Mouse (Mus musculus): ENCODE measurements at regions not wholly inside any gene's neighbourhood (a gene's known extent, or its start where the extent isn't known, plus 50 kb on each side); places are given as distances from the start of the nearest gene placed in this dataset.
A peak's percentile ranks its signal among the peaks of the same experiment; 100 is the strongest.
"Not testable (repeated sequence)": the region's sequence is repeated elsewhere in the genome, so short reads cannot be mapped to it uniquely, and the experiment has no call there.

- DNase-seq (ENCODE audit: low spot score), result no peak
These were observed 143.0 kb upstream of the Kcng1 start for GRCm38 (mm10) chr2:168424277-168425099.

GRCm38 (mm10) chr2:168423551-168423950, 142.0 kb upstream of the Kcng1 start:
- DNase-seq (ENCODE audit: low spot score), result no peak

GRCm38 (mm10) chr2:168415140-168415539, 133.6 kb upstream of the Kcng1 start:
- DNase-seq (ENCODE audit: low spot score), result no peak

DNA sequence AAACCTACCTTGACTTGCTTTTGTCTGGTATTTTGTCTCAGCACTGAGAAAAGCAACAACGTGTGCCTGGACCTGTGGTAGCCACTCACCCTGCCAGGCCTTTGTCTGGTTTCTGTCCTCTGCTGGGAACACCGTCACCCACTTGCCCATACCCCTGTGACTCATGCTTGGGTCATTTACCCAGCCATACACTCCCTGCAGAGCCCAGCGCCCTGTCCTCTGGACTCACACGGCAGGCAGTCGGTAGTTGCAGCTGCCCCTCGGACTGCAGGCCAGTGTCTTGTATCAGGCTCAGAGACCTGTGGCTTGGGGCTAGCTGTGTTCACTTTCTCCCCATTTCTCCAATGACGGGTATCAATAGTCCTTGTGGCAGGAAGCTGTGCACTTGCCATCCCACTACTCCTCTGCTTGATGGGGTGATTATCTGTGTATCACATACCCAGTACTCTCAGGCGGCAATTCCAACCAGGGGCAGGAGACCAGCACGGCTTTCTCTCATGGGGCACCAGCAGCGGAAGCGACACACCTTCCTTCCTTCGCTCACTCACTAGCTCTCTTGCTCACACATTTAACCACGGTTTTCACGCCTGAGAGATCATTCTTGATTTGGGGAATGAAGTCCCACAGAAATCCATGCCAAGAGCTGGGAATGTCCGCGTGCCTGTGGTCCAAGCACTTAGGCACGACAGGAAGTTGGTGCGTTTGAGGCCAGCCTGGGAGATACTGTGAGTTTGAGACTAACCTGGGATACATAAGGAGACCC, 132.8 kb upstream of the Kcng1 start:
- DNase-seq (ENCODE audit: low spot score), result no peak

DNA sequence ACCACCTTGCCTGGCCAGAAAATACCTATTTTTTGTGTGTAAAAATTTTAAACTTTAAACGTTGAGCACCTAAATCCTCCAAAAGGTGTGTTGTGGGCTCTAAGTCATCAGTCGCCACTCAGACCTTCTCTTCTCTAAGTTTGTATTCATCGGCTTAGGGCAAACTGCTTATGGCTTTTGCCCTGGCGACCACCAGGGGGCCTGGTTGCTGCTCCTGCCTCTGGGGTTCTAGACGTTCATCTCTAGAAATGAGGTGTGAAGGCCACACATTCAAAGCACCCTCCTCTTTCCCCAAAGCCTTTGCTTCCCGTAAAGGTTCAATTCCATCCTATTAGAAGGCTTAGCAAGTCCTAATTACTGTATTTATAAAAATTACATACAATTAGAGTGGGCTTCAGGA, 131.3 kb upstream of the Kcng1 start:
- peak; percentile 3 for DNase-seq (ENCODE audit: low spot score)

DNA sequence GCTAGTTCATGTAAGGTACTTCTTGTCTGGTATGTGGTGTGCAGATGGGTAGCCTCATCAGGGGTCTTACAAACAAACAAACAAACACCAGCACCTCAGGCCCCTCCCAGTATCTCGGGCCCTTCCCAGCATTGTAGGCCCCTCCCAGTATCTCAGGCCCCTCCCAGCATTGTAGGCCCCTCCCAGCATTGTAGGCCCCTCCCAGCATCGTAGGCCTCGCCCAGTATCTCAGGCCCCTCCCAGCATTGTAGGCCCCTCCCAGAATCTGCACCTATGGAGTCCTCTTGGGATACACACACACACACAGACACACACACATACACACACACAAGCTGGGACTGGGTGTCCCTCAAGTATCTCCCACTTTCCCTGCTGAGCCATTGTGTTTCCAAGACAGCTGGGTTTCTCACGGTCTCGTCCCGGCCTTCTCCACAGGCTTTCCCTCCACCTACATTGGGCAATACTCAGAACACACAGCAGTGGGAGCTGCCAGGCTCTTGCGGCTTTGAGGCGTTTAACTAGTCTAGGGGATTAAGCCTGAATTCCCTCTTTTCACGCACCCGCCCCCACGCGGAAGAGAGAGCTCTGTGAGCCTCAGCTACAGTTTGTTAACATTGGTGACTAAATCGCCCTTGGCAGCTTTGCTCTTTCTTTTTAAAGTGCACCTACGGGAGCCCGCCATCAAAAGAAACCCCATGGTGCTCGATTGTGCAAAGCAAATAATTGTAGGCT, 121.4 kb upstream of the Kcng1 start:
- DNase-seq (ENCODE audit: low spot score), result no peak

GRCm38 (mm10) chr2:168399088-168399709, 117.7 kb upstream of the Kcng1 start:
- no peak for DNase-seq (ENCODE audit: low spot score)

GRCm38 (mm10) chr2:168396316-168396715, 114.8 kb upstream of the Kcng1 start:
- no peak for DNase-seq (ENCODE audit: low spot score)

DNA sequence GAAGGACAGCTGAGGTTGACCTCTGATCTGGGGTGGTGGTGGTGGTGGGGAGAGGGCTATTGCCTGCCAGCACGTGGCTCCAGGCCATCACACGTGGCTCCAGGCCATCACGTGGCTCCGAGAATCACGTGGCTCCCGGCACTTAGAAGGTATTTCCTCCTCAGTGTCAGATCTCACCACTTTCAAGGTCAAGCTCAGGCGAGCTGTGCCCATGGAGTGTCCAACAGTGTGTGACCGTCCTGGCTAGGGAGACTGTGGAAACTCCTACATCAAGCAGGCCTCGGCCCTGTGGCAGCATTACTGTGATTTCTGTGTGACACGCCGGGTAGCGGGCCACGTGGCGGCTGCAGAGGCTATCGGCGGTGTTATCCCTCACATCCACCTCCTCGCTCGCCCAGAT, 111.8 kb upstream of the Kcng1 start:
- DNase-seq (ENCODE audit: low spot score), result no peak

GRCm38 (mm10) chr2:168392171-168392570, 110.6 kb upstream of the Kcng1 start:
- DNase-seq (ENCODE audit: low spot score), result not testable (repeated sequence)

DNA sequence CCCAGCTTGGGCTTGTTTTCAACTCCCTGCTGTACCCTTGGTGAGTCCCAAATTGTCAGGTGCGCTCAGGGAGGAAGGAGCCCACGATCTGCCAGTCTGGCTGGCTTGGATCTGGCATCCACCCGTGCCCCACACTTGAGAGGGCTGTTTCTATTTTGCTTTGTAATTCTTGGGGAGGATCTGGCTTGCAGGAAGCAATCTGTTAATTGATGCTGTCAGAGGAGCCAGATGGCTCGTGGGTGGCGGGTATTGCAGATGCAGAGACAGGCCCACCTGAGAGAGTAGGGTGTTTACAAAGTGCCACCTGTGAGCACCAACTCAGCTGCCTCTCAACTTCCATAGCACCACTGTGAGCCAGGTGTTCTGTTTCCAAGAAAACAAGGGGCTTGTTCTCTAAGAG, 99.1 kb upstream of the Kcng1 start:
- no peak for DNase-seq (ENCODE audit: low spot score)

DNA sequence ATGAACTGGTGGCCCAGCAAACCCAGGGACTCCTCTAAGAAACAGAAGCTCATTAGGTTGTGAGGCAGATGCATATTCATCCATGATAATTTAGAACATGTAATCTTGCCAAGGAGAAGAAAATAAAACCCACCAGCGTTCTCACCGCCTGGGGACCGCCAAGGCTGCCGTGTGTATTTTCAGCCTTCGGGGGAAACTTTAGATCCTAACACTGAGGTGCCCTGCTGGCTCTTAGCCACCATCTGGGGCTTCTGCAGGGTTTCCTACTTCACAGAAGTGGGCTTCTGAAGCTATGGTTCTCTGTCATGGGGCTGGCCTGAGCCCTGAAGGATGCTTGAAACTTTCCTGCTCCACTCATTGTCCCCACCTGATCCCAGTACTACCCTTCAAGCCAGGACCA, 90.8 kb upstream of the Kcng1 start:
- DNase-seq (ENCODE audit: low spot score), result no peak

- DNase-seq (ENCODE audit: low spot score), result no peak
These were observed 89.7 kb upstream of the Kcng1 start for GRCm38 (mm10) chr2:168371245-168371644.

- no peak for DNase-seq (ENCODE audit: low spot score)
These were observed 77.7 kb upstream of the Kcng1 start for GRCm38 (mm10) chr2:168359200-168359599.

GRCm38 (mm10) chr2:168358551-168358950, 77.0 kb upstream of the Kcng1 start:
- DNase-seq (ENCODE audit: low spot score), result no peak

- no peak for DNase-seq (ENCODE audit: low spot score)
These were observed 76.3 kb upstream of the Kcng1 start for GRCm38 (mm10) chr2:168357815-168358214.

- DNase-seq (ENCODE audit: low spot score), result no peak
These were observed 72.9 kb upstream of the Kcng1 start for GRCm38 (mm10) chr2:168354397-168354796.

GRCm38 (mm10) chr2:168352626-168353025, 71.1 kb upstream of the Kcng1 start:
- no peak for DNase-seq (ENCODE audit: low spot score)

DNA sequence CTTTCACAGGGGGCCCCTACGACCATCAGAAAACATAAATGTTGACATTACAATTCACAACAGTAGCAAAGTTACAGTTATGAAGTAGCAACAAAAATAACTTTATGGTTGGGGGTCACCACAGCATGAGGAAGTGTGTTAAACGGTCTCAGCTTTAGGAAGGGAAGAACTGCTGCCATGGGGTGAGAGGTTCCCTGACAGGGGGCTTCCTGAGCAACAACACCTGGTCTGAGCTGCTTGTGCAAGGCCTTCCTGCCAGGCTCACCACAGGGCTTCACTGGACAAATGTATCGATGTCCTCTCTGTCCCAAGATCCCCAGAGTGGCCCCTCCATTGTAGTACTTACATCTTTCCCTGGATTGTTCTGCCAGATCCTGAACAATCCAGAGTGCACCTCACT, 70.7 kb upstream of the Kcng1 start:
- DNase-seq (ENCODE audit: low spot score), result no peak

GRCm38 (mm10) chr2:168345384-168345783, 63.8 kb upstream of the Kcng1 start:
- DNase-seq (ENCODE audit: low spot score), result no peak

DNA sequence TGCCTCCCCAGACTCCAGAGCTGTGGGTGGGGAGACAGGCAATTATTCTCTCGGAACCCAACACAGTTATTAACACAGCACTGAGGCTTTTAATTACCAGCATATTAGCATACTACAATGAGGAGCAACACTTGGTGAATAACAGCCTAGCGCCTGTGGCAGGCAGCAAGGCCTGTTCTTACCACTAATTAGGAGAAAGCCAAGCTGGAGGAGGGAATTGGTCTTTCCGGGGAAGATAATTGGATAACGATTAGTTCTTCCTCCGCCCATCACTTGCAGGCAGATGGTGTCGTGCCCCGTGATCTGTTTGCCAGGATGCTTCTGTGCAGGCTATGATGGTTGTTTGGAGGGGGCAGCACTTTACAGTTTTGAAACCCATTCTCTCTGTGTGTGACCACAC, 62.2 kb upstream of the Kcng1 start:
- no peak for DNase-seq (ENCODE audit: low spot score)

DNA sequence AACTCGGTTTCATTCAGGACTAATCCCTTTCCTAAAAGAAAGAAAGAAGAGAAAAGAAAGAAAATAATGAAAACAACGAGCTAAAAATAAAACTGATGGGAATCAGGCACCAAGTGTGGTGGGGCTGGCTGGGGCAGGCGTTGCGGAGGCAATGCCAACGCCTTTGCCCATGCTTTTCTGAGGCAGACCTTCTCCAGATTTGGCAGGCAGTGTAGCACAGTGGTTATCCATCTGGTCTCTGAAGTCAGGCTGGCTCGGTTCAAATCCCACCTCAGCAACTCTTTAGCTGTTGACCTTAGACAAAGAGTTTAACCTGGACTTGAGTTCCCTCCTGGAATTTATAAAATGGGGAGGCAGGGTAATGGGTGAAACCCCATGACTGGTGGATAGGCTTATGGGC, 57.3 kb upstream of the Kcng1 start:
- DNase-seq (ENCODE audit: low spot score), result no peak
